Mouse (Mus musculus) kidney, embryonic 16.5 days (tissue): Measurements from ENCODE around the gene Tasp1. TPM values are rescaled to one million over a fixed set of nuclear protein-coding genes. Genes with fewer than 3 reads are reported as not detected.

Experiments
- ATAC-seq: fragments of 200-750 bp; cut with Nextera tagmentation; 2 replicates; pipeline ENCODE4 v1.8.0; 2017; ENCODE audit warnings: moderate TSS enrichment; ENCODE audit not compliant: low FRiP score, low TSS enrichment
- H3K27ac ChIP-seq: fragments of 300-500 bp; sonication (generic); 2 replicates; pipeline ENCODE4 v1.5.1; 2014; ENCODE audit warnings: low read length
- H3K27me3 ChIP-seq: fragments of 300-500 bp; sonication (generic); 2 replicates; pipeline ENCODE4 v1.6.1; 2014; ENCODE audit warnings: low read length, control low read depth, mixed read lengths; ENCODE audit not compliant: insufficient read depth
- H3K36me3 ChIP-seq: fragments of 300-500 bp; sonication (generic); 2 replicates; pipeline ENCODE4 v1.6.1; 2014; ENCODE audit warnings: low read length, control low read depth, mixed read lengths; ENCODE audit not compliant: insufficient read depth
- H3K4me1 ChIP-seq: fragments of 300-500 bp; sonication (generic); 2 replicates; pipeline ENCODE4 v1.6.1; 2014; ENCODE audit warnings: low read length, control low read depth, mixed read lengths; ENCODE audit not compliant: insufficient read depth
- H3K4me2 ChIP-seq: fragments of 300-500 bp; sonication (generic); replicated peaks from 2 replicates; pipeline ENCODE4 v1.6.1; 2014; ENCODE audit warnings: low read depth, low read length
- H3K4me3 ChIP-seq: fragments of 300-500 bp; sonication (generic); 2 replicates; pipeline ENCODE4 v1.5.1; 2014; ENCODE audit warnings: mild to moderate bottlenecking, low read length
- H3K9ac ChIP-seq: fragments of 300-500 bp; sonication (generic); replicated peaks from 2 replicates; pipeline ENCODE4 v1.6.1; 2014; ENCODE audit warnings: low read length
- H3K9me3 ChIP-seq: fragments of 300-500 bp; sonication (generic); 2 replicates; pipeline ENCODE4 v1.6.1; 2016; ENCODE audit warnings: low read length, control low read depth
- WGBS: fragments of 180-500 bp; shearing (Covaris S2); extraction: QIAGEN DNeasy Blood & Tissue Kit; methylation state at CpG from one replicate; pipeline ENCODE4 v1.1.7; 2014; 5-methylcytosine and 5-hydroxymethylcytosine counted together
- polyA plus RNA-seq: library from polyadenylated mRNA; unstranded; fragments of >200 nt; fragmentation: Nextera tagmentation; extraction: Ambion mirVana; gene quantifications from 2 replicates; pipeline ENCODE4 v1.2.1, GENCODE M21; 2015

Tasp1 gene
- polyA plus RNA-seq, 1 experiment from 2014 or later: 20.5 TPM

DNA sequence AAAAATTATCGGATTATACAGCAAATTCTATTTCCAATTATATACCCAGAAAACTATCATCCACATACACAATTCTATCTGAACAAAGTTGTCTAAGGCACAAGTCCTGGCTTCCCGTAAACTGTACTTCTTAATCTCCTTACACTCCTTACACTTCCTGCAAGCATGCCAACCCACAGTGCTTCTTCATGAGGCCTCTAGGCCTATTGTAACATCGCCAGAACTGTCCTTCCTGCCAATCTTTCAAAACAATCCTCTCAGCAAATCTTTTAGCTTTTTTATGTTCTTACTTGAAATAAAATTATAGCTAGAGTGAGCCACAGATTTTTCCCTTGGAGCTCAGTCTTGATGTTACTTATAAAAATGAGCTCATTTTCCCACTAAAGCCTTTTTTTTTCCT, 5.1 kb downstream of the Tasp1 start:
- WGBS: 90% methylated on average over 3 of the region's 3 CpGs

DNA sequence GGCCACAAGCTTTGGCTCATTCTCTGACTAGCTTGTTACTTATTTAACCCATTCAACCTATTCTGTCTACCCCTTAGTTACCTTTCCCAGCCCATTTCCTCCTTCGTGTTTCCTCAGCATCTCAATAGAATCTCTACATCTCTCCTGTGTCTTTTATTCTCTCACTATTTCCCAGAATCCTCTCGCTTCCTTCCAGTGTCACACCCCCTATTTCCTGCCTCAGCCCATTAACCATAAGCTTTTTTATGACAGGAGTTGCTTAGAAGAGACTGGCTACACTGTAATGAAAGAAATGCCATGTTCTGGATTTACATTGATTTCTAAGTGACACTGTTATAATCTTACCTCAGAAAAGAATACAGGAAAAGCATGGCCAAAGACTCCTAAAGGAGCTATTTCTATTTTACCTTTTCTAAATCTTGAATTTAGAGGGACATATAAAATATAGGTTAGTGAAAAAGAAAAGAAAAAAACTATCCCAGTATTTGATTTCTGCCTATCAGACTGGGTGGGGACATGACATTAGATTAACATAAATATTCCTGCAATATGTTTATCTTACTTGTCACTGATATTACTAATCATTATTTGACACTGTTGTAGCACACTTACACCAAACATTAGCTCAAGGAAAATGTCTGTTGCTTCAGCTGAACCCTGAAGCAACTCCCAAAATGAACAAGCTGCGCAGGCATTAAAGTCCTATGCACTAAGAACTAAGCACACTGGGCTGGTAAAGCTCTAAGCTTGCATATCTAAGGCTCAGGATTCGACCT, 6.3 kb downstream of the Tasp1 start:
- Histone ChIP-seq H3K4me3 (no peak overlapping the region), H3K27me3 (no peaks in the 10 kb centered on the region), H3K4me1 (no peaks in the 10 kb centered on the region), H3K27ac (no peak overlapping the region), H3K4me2 (no peak overlapping the region), H3K36me3 (peaks cover 8% of the 10 kb centered on the region; the same call in 1 of the 2 replicates), H3K9ac (no peak overlapping the region), H3K9me3 (no peaks in the 10 kb centered on the region)
- no peak for ATAC-seq
- WGBS: 88% methylated on average over 4 of the region's 4 CpGs

More for the DNA sequence above, 5.1 kb downstream of the Tasp1 start:
- H3K27me3 ChIP-seq: no peaks in the 10 kb centered on the region
- no peak overlapping the region for H3K4me2 ChIP-seq
- no peak overlapping the region for H3K9ac ChIP-seq
- 0 out of 2 replicates have a peak, but pooled peaks cover 6% of the 10 kb centered on the region for H3K4me1 ChIP-seq
- no peak overlapping the region for H3K4me3 ChIP-seq
- H3K27ac ChIP-seq: no peak overlapping the region
- 0 out of 2 replicates have a peak, but pooled peaks cover 4% of the 10 kb centered on the region for H3K36me3 ChIP-seq
- H3K9me3 ChIP-seq: no peaks in the 10 kb centered on the region
- ATAC-seq: no peak

DNA sequence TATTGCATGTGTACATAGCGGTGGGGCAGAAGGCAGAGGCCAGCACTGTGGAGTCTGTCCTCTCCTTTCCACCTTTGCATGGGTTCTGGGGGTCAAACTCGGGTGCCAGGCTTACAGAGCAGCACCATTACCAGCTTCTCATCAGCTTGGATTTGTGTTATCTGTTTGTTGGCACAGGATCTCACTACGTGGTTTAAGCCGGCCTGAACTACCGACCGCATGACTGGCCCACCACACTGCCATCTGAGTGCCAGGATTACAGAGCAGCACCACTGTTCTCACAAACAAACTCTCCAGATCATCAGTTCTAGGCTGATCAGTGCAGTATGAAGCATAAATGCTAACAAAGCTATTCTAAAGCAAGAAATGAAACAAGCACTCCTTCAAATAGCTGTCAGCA, 8.5 kb downstream of the Tasp1 start:
- Histone ChIP-seq H3K4me1 (no peaks in the 10 kb centered on the region), H3K27me3 (no peaks in the 10 kb centered on the region), H3K27ac (no peak overlapping the region), H3K9ac (no peak overlapping the region), H3K4me3 (no peak overlapping the region), H3K9me3 (no peaks in the 10 kb centered on the region), H3K36me3 (peaks cover 12% of the 10 kb centered on the region), H3K4me2 (no peak overlapping the region)
- ATAC-seq: no peak
- 88% methylated on average over 6 of the region's 6 CpGs for WGBS

DNA sequence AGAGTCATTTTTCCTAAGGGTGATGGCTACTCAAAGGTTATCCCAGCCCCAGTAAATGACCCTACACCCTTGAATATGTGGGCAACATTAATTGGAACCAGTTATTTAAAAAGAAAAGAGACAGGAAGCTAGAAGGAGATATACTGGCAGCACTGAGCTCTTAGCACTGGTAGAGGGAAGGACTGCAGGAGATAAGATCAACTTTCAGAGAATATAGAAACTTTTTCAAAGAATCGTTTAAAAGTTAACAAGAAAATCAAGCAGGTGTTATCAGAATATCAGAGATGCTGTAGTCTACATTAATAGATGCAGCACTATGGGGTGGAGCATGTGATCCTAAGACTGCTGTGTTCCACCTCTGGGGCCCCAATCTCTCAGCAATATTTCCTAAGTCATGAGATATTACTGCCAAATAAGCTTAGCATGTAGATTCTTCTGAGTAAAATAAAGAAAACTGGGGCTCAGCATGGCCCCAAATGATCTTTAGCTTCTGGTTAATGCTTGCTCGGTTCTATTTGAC, 14.9 kb downstream of the Tasp1 start:
- Histone ChIP-seq H3K27me3 (no peaks in the 10 kb centered on the region), H3K4me3 (no peak overlapping the region), H3K4me2 (no peak overlapping the region), H3K9ac (no peak overlapping the region), H3K9me3 (no peaks in the 10 kb centered on the region), H3K4me1 (no peaks in the 10 kb centered on the region), H3K36me3 (peaks cover 31% of the 10 kb centered on the region), H3K27ac (no peak overlapping the region)
- ATAC-seq: no peak
- 91% methylated on average over 2 of the region's 2 CpGs for whole genome bisulfite sequencing

DNA sequence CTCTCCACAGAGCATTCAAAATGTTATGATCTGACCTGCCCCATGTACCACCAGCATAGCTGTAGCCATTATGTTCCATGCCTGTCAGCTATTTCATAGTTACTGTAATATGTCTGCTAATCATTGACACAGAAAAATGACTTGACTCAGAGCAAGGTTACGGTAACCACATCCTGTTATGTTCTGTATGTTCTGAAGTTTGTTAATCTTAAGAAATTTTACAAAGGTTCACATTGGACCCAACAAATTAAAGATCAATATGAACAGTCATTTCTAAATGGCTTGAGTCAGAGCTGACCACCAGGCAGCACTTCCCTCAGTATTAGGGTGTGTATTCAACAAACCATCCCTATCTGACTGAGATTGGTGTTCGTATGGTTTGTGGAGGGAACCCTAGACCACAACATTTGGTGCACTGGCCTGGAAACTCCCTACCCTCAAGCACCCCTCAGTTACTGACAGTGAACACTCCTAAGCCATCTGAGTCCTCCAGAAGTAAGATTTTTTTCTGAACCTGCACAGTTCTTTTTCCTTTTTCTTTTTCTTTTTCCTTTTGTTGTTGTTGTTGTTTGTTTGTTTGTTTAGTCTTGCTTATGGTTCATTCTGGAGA, 24.0 kb downstream of the Tasp1 start:
- Histone ChIP-seq H3K4me1 (no peaks in the 10 kb centered on the region), H3K4me2 (no peak overlapping the region), H3K9ac (no peak overlapping the region), H3K27ac (no peak overlapping the region), H3K27me3 (no peaks in the 10 kb centered on the region), H3K36me3 (peaks cover 18% of the 10 kb centered on the region), H3K9me3 (no peaks in the 10 kb centered on the region), H3K4me3 (no peak overlapping the region)
- no peak for ATAC-seq
- WGBS: 83% methylated on average over 2 of the region's 2 CpGs

DNA sequence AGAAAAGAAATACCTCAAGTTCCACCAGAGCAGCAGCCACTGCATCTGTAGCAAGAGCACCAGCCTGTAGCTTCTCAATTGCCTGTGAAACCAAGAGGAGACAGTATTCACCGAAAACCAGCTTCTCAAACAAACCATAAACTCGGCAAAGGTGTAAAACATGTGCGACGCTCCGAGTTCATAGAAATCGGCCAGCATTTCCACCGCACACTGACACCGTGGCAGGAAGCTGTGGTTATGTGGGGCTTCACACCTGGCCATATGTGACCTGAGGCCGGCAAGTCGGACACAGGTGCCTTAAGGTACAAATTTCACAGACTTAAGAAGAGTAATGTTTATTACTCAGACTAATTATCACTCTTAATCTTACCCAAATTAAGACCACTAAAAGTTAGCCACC, 24.5 kb downstream of the Tasp1 start:
- WGBS: 77% methylated on average over 10 of the region's 10 CpGs
- H3K9ac ChIP-seq: no peak overlapping the region
- H3K27me3 ChIP-seq: no peaks in the 10 kb centered on the region
- no peaks in the 10 kb centered on the region for H3K4me1 ChIP-seq
- H3K4me2 ChIP-seq: no peak overlapping the region
- ATAC-seq: no peak
- H3K4me3 ChIP-seq: no peak overlapping the region
- no peak overlapping the region for H3K27ac ChIP-seq
- H3K9me3 ChIP-seq: no peaks in the 10 kb centered on the region
- H3K36me3 ChIP-seq: peaks cover 18% of the 10 kb centered on the region

DNA sequence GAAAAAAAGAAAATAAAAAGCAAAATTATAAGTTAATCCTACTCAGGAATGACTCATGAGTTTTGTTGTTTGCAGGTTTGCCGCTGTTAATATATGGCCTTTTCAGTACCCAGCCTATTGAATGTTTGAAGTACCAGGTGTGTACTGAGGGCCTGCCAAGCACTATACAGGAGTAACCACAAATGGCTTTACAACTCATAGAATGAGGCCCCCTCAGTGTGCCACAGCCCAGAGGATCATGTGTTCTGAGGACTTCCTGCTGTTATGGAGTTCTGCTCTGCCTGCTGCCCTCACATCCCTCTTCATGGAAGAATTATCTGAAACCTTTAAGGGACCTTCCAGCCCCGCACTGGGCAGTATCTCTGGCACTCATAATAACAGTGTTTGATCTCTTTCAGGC, 29.1 kb downstream of the Tasp1 start:
- H3K27me3 ChIP-seq: no peaks in the 10 kb centered on the region
- no peaks in the 10 kb centered on the region for H3K9me3 ChIP-seq
- no peak for ATAC-seq
- H3K4me3 ChIP-seq: no peak overlapping the region
- 87% methylated on average over 2 of the region's 2 CpGs for WGBS
- no peaks in the 10 kb centered on the region for H3K4me1 ChIP-seq
- no peak overlapping the region for H3K27ac ChIP-seq
- peaks cover 12% of the 10 kb centered on the region for H3K36me3 ChIP-seq
- H3K9ac ChIP-seq: no peak overlapping the region
- H3K4me2 ChIP-seq: no peak overlapping the region

DNA sequence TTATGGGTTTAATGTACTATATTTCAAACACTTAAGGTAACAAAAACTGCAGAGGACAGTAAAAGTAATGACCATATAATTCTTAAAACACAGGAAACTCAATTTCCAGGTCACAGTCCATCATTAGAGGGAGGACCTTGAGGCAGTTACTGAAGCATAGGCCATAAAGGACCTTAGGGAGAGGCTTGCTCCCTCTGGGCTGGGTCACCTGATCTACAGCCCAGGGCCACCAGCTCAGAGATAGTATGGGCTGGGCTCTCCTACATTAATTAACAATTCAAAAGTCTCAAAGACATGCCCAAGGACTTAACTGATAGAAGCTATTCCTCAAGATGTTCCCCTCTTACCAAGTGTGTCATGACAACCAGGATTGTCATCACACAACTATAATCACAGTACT, 29.8 kb downstream of the Tasp1 start:
- Histone ChIP-seq H3K9me3 (no peaks in the 10 kb centered on the region), H3K36me3 (peaks cover 12% of the 10 kb centered on the region; the same call in 1 of the 2 replicates), H3K4me1 (no peaks in the 10 kb centered on the region), H3K9ac (no peak overlapping the region), H3K4me2 (no peak overlapping the region), H3K4me3 (no peak overlapping the region), H3K27me3 (no peaks in the 10 kb centered on the region), H3K27ac (no peak overlapping the region)
- no peak for ATAC-seq

DNA sequence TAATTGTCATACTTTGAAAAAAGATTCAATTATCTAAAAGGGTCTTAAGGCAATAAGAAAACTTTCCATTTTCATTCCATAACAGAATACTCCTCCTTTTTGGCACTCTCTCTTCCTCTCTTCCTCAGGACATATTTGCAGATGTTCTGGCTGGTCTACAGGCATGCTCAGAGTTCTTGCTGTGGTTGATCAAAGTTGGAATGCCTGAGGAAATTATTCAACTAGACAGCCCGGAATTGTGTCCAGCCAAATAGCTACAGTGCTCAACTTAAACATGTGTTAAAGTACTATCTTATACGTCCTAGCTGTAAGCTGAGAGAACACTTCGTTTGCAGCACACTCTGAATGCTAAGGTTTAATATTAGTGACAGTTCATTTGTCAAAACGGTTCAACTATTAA, 41.7 kb downstream of the Tasp1 start:
- no peaks in the 10 kb centered on the region for H3K9me3 ChIP-seq
- H3K4me1 ChIP-seq: no peaks in the 10 kb centered on the region
- no peak overlapping the region for H3K4me2 ChIP-seq
- peaks cover 3% of the 10 kb centered on the region; the same call in 1 of the 2 replicates for H3K36me3 ChIP-seq
- no peak overlapping the region for H3K27ac ChIP-seq
- ATAC-seq: no peak
- 60% methylated on average over 4 of the region's 4 CpGs for WGBS
- no peaks in the 10 kb centered on the region for H3K27me3 ChIP-seq
- H3K4me3 ChIP-seq: no peak overlapping the region
- H3K9ac ChIP-seq: no peak overlapping the region

DNA sequence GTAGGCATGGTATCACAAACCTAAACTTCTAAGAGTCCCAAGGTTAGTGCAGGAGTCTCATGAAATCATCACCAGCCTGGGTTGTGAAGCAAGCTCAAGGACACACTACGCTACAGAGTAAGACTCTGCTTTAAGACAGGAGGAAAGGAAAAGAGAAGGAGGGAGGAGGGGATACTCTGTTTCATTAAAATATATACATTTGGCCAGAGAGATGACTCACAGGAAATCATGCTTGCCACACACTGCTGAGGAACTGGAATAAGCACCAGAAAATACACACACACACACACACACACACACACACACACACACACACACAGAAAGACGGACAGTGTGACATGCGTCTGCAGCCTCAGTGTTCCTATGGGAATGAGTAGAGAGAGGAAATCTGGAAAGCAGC, 59.2 kb downstream of the Tasp1 start:
- no peaks in the 10 kb centered on the region for H3K36me3 ChIP-seq
- no peak overlapping the region for H3K9ac ChIP-seq
- H3K4me3 ChIP-seq: no peak overlapping the region
- no peaks in the 10 kb centered on the region for H3K27me3 ChIP-seq
- no peaks in the 10 kb centered on the region for H3K9me3 ChIP-seq
- H3K4me2 ChIP-seq: no peak overlapping the region
- no peaks in the 10 kb centered on the region for H3K4me1 ChIP-seq
- ATAC-seq: no peak
- WGBS: 89% methylated on average over 3 of the region's 3 CpGs
- no peak overlapping the region for H3K27ac ChIP-seq
